Mouse (Mus musculus): Measurements from ENCODE around the gene Slc47a1. TPM values are rescaled to one million over a fixed set of nuclear protein-coding genes. Genes with fewer than 3 reads are reported as not detected.

Gene Slc47a1
- polyA plus RNA-seq, 1 experiment, result not detected

DNA sequence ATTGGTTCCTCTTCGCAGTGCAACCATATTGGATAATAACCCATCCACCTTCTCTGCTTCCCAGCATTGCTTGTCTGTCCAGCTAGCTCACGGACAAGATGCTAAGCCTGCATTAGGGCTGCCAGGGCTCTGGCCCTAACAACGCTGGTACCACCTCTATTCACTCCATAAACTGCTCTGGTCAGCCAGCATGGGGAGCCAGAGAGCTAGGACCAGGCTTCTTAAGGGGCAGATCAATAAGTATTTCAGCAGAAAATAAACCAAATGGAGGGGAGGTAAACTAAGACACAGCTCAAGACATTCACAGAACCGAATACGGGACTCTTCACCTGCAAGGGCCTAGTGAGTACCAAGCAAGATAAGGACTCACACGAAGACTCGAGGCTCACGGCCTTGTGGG is 32.0 kb downstream of the Slc47a1 start:
- TF ChIP-seq GATA1 (IDR thresholded peaks at IDR 0.05; ENCODE audit: low read length), result no peak

GRCm38 (mm10) chr11:61342505-61343420 is 35.4 kb downstream of the Slc47a1 start, which contains the start of gene Slc47a2:
Gene Slc47a2 (minus strand): TSS chr11:61342860.
- no peak for TF ChIP-seq GATA1 (IDR thresholded peaks at IDR 0.05; ENCODE audit: low read length)

DNA sequence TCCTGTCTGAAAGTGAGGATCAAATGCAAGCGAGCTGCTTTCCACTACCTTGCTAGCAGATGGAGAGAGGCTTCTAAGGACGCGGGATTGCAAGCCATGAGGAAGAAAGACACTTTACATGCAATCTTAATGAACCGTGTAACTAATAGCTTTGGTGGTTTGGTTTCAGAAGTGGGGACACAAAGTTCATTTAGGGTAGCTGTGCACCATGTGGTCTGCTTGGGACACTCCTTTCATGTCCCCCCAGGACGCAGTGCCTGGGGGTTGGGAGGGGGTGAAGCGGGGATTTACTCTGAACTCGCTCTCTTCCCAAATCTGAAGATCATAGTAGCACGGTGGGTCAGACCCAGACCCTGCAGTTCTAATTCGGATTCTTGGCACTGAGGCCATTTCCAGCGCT is 36.2 kb downstream of the Slc47a1 start:
- no peak for TF ChIP-seq GATA1 (IDR thresholded peaks at IDR 0.05; ENCODE audit: low read length)

- no peak for TF ChIP-seq GATA1 (IDR thresholded peaks at IDR 0.05; ENCODE audit: low read length)
Measured at GRCm38 (mm10) chr11:61341233-61341632, 36.9 kb downstream of the Slc47a1 start.

DNA sequence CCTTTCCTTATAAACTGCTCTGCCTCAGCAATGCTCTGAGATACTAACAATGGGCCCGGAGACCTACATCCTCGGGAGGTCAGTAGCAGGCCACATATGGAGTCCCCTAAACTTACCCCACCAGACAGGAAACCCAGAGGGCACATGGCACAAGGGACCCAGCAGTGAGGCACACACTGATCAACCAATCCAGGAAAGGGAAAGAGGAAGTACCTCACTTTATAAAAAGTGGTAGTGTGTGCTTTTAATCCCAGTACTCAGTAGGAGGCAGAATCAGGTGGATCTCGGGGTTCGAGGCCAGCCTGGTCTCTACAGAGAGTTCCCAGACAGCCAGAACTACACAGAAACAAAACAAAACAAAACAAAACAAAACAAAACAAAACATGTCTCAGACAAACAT is 37.8 kb downstream of the Slc47a1 start:
- TF ChIP-seq GATA1 (IDR thresholded peaks at IDR 0.05; ENCODE audit: low read length), result no peak

DNA sequence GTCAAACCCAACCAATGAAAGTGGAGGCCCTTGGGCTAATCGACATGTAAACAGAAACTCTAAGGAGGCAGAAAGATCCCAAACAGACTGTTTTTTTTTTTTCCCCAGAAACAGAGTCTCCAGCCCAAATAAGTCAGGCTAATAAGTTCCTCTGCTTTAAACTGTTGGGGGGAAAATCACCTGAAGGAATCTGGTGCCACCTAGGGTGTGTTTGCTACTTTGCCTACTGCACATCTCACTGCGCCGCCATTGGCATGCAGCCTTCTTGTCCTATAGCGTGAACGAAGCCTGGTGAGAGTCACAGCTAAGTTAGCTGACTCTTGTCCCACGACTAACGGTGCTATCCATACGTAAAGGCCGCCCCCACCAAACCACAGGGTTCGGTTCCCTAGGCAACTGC is 40.6 kb downstream of the Slc47a1 start:
- TF ChIP-seq GATA1 (IDR thresholded peaks at IDR 0.05; ENCODE audit: low read length), result no peak

- no peak for TF ChIP-seq GATA1 (IDR thresholded peaks at IDR 0.05; ENCODE audit: low read length)
Measured at GRCm38 (mm10) chr11:61320904-61321687, 57.0 kb downstream of the Slc47a1 start.

DNA sequence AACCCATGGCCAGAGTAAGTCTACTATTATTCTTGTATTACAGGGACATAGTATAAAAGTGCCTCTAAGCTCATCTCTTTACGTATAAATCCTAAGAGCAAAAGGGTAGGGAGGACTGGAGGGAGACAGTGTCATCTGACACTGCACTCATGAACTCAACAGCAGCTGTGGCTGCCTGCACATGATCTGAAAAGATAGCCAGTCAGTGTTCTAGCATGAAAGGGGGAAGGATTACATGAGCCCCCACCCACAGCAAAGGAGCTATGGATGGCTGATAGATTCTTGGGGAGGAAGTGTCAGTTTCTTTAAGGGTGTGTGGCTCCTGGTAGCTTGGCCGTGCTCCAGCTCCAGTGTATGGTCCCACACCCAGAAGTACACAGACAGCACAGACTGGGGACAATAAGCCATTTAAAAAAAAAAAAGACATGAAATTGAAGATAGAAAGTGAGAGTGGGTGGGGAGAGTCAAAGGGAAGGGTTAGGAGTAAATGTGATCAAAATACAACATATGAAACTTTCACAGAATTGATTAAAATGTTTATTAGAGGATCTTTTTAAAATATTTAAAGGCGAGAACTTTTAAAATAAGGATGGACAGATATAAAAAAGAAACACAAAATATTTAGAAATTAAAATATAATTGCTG is 58.1 kb downstream of the Slc47a1 start:
- TF ChIP-seq GATA1 (IDR thresholded peaks at IDR 0.05; ENCODE audit: low read length), result no peak

- no peak for TF ChIP-seq GATA1 (IDR thresholded peaks at IDR 0.05; ENCODE audit: low read length)
Measured at GRCm38 (mm10) chr11:61319233-61319922, 58.8 kb downstream of the Slc47a1 start.

- no peak for TF ChIP-seq GATA1 (IDR thresholded peaks at IDR 0.05; ENCODE audit: low read length)
Measured at GRCm38 (mm10) chr11:61316864-61317263, 61.3 kb downstream of the Slc47a1 start.

- TF ChIP-seq GATA1 (IDR thresholded peaks at IDR 0.05; ENCODE audit: low read length), result no peak
Measured at GRCm38 (mm10) chr11:61310321-61310720, 67.8 kb downstream of the Slc47a1 start.

DNA sequence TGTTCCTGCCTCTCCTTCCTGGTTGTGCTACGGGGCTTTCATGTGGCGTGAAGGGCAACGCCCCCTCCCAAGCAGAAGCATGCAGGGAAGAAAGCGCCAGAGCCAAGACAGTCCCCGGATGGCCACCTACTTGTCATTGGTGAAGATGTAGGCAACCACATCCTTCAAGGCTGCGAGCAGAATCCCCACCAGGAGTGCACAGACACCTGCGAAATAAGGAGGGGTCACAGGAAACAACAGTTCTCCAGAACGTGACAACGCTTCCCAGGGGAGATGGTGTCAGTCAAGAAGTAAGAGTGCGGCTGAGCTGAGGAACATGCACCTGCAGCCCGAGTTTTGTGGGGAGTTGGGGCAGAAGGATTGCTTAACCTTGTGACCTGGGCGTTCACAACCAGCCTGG is 68.3 kb downstream of the Slc47a1 start:
- TF ChIP-seq GATA1 (IDR thresholded peaks at IDR 0.05; ENCODE audit: low read length), result no peak

DNA sequence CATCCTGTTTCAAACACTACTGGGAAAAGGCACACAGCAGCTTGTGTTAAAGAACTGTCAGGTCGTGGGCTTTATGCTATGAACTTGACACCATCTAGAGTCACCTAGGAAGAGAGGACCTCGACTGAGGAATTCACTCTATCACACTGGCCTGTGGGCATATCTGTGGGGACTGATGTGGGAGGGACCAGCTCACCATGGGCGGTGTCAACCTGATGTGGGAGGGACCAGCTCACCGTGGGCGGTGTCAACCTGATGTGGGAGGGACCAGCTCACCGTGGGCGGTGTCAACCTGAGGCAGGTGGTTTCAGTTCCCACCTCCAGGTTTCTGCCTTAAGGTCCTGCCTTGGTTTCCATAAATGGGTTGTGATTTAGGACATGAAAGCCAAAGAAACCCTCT is 70.3 kb downstream of the Slc47a1 start:
- TF ChIP-seq GATA1 (IDR thresholded peaks at IDR 0.05; ENCODE audit: low read length), result no peak

DNA sequence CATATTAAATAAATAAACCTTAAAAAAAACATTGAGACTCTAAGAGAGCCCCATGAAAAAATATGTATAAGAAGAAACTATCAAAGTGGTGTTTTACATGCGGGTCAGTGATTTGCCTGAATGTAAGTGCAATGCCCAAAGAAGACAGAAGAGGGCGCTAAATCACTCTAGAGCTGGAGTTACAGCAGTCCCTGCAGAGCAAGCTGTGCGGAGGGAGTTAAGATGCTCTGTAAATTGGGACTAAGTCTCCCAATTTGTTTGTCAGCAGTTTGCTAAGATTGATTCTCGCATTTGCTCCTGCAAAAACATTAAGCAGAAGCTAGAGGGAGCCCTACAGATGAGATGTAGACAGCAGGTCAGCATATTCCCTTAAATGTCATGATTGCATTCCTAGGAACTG is 72.8 kb downstream of the Slc47a1 start:
- TF ChIP-seq GATA1 (IDR thresholded peaks at IDR 0.05; ENCODE audit: low read length), result no peak

DNA sequence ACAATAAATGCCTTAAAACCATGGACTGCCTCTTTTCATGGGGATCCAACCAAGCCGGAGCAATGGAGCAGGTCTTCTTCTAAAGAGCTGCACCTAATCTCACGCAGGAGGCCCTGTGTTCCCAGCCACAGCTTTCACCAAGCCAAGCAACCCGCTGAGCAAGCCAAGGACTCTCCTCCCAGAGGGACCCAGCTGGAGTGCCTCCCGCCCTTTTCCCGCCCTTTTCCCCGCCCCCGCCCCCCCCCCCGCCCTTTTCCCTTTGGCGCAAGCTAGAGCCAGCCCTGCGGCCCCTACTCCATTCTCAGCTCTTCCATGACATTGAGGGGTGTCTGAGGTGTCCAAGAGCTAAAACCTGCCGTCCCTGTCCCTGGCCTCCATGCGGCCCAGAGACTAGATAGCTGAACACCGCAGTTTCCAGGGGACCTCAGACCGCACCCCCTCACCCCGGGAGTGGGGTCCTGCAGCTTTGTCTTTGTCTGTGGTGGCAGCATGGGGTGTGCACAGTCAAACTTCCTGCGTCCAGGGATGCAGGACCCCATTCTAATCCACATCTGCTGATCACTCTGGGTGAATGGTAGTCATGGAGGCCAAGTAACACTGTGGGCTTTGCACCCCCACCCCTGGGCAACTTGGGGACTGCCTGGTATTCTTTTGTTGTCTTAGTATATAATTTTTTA is 77.3 kb downstream of the Slc47a1 start:
- no peak for TF ChIP-seq GATA1 (IDR thresholded peaks at IDR 0.05; ENCODE audit: low read length)
